Mouse (Mus musculus): Measurements from ENCODE around the gene Pglyrp2.

The Pglyrp2 gene

DNA sequence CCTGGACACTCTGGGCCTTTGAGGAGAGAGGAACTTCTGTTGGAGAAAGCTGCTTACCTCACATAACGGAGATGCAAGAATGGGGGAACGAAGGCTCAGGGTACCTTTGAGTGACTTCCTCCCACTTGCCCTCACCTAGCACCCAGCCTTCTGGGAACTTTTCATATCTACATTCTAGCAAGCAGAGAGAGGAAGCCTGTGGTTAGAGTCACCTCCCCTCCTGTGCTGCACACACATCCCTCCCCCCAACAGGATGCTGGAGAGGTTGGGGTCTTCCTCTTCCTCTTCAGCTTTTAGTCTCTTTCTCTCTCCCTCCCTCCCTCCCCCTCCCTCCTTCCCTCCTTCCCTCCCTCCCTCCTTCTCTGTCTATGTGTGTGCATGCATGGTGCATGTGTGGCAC, at the start of gene Pglyrp2:
TSS of gene Pglyrp2 (minus strand) at position 134 of the 400 bp plus-strand sequence.
- peak; percentile 73 for DNase-seq (ENCODE audit: low read depth)

DNA sequence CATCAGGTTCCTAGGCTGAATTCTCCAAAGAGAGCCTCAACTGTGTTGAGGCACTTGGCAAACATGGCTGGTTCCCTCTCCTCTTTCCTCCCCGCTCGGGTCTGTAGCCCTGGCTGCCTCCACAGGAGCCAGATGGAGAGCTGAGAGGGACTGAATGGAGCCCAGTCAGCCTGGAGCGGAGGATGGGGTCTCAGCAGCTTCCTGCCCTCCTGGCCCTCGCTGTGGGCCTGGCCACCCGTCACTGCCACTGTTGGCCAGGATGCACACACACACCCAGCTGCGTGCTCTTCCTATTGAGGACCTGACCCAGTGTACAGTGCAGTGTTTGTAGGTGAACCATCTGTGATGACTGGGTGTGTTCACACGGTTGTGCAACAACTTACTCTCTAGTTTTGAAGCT, 48.2 kb upstream of the Pglyrp2 start:
- DNase-seq (ENCODE audit: low read depth): no peak

DNA sequence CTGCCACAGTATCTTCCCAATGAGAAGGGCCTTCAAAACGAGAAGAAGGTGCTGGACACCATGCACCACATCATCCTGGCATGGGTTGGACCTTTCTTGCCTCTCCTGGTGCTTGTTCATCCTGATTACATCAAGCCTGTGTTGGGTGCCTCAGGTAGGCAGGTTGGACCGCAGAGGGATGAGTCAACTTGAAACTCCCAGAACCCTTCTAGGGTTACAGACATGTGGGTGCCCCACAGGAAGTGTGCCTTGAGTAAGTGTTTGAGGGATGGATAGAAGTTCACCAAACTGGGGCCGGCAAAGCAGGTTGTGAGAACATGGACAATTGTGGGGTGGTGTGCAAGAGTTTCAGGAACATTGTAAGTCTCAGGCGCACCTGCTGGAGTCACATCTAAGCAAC, 46.8 kb upstream of the Pglyrp2 start:
- no peak for DNase-seq (ENCODE audit: low read depth)

DNA sequence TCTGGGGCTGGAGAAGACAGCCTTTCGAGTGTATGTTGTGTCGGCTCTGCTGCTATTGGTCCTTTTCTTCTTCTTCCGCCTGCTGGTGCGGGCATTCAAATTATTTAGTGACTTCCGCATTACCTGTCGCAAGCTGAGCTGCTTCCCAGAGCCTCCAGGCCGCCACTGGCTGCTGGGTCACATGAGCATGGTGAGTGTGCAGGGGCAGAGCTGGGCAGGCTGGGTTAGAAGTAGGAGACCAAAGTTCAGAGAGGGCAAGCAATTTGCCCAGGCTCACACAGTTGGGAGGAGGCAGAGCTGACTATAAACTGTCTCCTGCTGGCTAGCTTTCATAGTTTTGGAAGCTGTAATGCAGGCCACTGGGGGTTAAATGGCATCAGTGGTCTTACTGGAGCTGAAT, 44.5 kb upstream of the Pglyrp2 start:
- no peak for DNase-seq (ENCODE audit: low read depth)

DNA sequence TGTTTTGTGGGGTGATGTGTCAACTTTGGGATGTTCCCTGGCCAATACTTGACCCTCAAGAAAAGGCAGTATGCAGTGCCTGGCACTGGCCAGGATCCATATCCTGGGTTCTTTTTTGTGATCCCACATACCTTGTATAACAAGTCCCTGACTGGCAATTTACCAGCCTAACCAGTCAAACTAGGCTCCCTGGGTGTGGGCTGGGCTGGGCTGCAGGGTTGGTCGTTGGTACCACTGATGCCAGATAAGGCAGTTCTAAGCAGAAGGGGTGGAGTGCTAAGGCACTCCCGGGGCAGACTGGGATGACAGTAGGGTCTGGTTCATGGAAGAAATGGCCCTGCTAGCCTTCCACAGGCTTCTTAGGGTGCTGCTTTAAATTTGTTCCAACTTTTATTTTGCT, 31.0 kb upstream of the Pglyrp2 start:
- no peak for DNase-seq (ENCODE audit: low read depth)

DNA sequence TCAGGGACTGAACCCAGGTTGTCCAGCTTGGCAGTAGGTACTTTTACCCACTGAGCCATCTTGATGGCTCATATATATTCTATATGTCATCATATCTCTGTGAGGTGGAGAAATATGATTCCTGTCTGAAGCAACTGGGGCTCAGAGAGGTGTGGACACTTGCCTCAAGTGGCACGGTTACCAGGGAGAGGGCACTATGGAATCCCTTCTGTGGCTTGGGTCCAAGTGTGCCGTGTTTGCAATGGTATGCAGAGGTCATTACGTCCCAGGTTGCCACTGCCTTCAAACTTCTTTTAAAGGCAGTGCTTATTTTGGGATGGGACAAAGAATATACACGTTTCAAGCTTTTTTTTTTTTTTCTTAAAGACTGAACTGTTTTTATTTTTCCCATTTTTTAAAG, 30.2 kb upstream of the Pglyrp2 start:
- no peak for DNase-seq (ENCODE audit: low read depth)

DNA sequence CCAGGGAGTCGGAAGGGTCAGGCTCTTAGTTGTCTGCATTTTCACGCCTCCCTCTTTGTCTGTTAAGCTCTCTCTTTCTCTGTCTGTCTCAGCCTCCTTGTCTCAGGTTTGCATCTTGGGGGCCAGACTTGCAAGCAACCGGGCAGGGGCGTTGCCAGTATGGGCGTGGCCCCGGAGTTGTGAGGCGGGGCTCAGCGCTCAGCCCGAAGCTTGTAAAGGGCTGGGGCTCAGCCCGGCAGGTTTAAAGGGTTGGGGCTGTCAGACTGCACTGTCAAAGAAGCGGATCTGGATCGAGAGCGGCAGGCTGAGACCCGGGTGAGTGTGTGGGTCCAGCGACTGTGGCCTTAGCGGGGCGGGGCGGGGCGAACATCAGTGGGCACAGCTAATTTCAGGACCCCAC, 28.5 kb upstream of the Pglyrp2 start, which contains the start of gene Cyp4f39:
TSS of gene Cyp4f39 (plus strand) at position 242 of the 400 bp plus-strand sequence.
- DNase-seq (ENCODE audit: low read depth): peak; percentile 29

DNA sequence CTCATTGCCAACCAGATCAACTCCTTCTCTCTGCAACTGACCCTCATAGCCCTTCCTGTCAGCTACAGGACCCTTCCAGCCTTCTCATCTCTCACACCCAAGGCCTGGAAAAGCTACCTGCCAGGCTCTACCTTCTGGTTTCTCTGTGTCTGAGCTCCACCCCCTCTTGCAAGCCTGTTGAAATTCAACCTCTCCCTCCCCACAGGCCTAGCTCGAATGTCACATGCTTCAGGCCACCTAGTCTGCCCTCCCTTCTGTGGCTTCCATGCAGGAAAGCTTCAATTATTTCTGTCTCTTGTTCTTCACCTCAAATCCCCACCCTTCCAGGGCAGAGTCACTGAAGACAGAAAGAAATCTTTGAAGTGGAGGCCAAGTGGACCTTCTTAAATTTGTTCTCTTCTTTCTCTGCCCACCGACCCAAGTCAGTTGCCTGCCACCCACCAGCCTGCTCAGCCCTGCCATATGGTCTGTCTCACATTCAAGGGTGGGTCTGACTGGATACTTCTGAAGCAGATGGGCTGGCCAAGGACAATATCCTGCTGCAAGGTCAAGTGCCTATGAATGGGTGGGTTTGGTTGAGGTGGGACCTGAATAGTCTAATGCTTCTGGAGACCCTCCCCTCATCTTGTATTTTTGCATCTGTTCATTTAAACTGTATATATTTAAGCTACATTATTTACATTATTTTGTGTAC, 27.0 kb upstream of the Pglyrp2 start:
- DNase-seq (ENCODE audit: low read depth): no peak

DNA sequence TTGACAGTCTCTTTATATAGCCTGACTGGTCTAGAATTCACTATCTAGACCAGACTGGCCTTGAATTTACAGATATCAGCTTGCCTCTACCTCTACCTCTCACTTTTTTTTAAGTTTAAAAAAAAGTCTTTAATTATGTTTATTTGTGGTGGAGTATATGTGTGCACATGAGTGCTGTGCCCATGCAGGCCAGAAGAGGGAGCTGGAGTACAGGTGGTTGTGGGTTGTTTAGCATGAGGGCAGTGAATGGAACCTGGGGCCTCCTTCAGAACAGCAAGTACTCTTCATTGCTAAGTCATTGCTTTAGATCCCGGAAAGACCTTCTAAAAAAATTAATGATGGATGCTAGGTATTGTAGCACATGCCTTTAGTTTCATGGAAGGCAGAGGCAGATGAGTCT, 25.1 kb upstream of the Pglyrp2 start:
- DNase-seq (ENCODE audit: low read depth): no peak

DNA sequence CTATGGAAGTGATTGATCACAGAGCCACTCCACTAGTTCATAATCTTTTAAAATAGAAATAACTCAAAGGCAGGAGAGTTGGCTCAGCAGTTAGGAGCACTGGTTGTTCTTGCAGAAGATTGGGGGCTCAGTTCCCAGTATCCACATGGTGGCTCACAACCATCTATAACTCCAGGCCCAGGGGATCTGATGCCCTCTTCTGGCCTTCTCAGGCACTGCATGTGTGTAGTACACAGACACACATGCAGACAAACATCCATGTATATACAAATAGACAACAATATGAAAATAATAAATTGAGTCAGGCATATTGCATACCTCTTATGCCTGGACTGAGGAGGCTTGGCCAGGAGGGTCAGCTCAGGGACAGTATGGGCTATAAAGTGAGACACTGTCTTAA, 23.2 kb upstream of the Pglyrp2 start:
- no peak for DNase-seq (ENCODE audit: low read depth)

DNA sequence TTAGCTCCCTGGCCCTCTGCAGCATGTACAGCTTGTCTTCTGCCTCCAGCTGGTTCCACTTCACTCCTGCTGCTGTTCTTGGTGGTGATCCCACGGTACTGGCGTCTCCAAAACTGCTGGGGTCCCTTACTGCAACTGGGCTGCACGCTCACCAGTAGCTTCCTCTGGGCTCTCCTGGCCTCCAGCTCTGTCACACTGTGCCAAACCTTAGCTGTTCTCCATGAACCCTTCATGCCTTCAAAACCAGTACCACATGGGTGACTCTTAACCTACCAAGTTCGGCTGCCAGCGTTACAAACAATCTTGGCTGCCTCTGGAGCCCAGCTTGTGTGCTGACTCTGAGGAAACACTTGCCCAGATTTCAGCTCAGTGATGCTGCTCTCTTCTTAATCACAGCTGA, 21.0 kb upstream of the Pglyrp2 start:
- DNase-seq (ENCODE audit: low read depth): no peak

DNA sequence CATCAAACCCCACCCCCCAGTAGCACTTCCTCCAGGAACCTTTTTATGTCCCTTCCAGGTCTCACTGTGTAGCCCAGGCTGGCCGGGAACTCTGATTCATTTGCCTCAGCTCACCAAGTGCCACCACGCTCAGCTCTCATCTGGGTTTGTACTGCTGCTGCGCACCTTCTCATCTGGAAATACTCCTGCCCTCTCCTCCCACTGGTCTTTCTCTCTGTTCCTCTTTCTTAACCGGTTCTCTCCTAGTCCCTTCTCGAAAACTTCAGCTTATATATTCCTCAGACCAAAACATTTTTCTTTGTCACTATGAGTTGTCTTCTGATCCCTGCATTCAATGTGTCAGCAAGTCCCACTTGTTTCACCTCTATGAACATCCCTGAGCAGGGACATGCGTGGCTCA, 19.3 kb upstream of the Pglyrp2 start:
- DNase-seq (ENCODE audit: low read depth): no peak

DNA sequence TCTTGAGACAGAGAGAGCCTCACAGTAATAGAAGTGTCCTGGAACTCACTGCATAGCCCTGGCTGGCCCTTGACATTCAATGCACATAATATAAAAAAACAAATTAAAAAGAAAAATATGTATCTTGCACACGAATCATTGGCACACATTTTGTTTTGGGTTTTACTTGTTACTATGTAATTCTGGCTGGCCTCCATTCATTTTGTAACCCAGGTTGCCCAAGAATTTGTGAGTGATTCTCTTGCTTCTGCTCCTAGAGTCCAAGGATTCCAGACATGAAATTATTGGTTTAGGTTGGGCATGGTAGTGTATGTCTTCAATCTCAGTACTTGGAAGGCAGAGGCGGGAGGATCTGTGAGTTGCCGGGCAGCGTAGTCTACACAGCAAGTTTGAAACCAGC, 13.1 kb upstream of the Pglyrp2 start:
- DNase-seq (ENCODE audit: low read depth): no peak

DNA sequence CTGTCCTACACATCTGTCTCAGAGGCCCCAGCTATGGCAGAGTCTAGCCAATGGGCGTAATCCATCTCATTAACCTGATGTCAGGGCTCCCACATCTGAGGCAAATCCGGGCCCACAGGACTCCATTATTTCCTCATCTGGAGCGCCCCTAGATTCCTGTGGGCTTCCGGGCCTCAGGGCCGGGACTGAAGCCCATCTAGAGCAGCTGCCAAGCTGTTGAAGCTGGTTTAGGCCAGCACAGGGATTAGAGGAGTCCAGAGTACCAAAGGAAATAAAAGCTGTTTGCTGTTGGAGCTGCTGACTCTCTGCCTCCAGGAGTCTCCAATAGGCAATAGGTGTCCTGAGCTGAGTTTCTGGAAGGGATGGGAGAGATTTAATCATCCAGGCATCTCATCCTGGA, 11.2 kb upstream of the Pglyrp2 start:
- no peak for DNase-seq (ENCODE audit: low read depth)

DNA sequence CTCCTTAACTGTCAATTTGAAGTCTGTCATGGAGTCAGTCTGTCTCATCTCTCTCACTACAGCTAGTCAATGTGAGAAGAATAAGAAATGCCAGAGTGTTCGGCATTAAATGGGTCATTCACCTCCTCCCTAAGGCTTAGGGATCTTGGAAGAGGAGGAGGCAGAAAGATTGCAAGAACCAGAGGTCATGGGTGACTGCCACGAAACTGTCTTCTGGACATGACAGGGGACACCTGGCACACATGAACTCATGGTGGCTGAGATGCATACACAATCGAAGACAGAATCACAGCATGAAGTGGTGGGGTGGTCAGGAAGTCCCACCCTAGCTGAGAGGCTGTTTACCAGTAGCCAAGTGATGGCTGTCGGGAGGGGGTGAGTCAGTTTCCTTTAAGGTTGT, 10.4 kb upstream of the Pglyrp2 start:
- DNase-seq (ENCODE audit: low read depth): no peak

DNA sequence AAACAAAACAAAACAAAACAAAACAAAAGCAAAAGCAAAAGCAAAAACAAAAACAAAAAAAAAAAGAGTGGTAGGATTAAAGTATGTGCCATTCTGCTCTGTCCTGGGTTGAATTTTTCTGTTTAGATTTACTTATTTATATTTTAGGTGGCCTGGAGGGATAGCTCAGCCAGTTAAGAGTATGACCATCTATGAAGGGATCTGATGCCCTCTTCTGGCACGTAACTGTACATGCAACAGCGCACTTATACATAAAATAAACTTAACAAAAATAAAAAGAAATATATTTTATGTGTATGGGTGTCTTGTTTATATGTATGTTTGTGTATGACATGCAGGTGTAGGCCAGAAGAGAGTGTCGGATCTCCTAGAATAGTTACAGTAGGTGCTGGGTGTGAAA, 8.0 kb upstream of the Pglyrp2 start:
- peak; percentile 81 for DNase-seq (ENCODE audit: low read depth)

DNA sequence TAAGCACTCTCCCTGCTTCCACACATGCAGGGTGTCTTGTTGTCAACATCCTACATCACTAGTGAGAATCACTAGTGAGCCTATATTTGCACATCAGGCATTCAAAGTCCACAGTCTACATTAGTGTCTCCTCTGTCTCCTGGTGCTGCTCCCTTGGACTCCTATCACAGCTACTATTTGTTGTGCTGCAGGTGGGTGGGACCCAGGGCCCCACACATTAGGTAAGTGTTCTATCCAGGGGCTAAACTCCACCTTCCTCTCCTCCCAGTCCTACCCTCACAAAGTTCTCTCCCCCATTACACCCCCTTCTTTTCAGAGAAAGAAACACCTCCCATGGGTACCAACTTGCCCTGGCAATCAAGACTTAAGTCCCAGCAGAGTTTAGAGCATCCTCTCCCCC, 2.6 kb upstream of the Pglyrp2 start:
- no peak for DNase-seq (ENCODE audit: low read depth)

DNA sequence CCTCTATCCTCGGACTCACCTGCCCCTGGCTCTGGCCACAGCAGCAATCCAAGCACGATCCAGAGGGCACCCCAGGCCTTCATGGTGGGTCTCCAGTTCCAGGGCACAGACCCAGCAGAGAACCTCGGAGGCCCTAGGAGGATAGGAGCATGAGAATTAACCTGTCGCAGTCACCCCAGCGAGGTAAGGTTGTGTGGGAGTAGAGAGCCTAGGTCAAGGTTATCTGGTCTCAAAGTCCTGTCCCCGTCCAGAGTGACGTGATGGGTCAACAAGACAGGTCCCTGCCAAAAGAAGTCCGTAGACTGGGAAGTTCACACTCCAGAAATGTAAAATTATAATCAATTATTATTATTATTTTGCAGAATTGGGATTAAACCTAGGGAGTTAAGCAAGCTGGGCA, 3.2 kb downstream of the Pglyrp2 start:
- no peak for DNase-seq (ENCODE audit: low read depth)

DNA sequence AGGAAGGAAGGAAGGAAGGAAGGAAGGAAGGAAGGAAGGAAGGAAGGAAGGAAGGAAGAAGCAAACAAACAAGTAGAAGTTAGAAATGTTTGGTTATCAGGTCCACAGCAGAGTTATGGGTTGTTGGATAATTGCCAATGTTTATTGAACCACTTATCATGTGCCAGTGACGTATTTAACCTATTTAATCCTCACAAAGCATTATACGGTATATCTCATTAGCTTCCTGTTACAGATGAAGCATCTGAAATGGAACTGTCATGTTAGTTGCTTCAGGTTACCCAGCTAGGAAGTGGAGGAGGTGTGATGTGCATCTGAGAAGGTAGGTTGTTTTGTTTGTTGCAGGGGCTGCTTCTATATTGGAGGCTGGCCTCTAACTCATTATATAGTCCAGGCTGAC, 4.0 kb downstream of the Pglyrp2 start:
- no peak for DNase-seq (ENCODE audit: low read depth)

DNA sequence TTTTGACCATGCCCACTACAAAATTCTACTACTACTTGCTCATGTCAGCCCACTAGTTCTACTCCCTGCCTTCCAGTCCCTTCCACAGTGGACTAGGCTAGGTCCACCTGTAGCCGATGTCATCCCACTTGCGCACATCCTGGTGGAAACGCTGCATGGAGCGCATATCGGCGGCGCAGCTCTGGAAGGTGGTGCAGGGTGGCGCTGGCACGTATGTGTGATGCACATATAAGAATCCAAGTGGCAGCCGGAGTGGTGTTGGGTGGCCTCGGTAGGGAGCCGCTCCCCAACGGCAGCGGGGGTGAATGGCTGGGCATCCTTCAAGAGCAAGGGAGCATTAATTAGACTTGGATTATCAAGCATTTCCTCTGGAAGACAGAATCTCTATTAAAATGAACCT, 7.2 kb downstream of the Pglyrp2 start:
- DNase-seq (ENCODE audit: low read depth): no peak

DNA sequence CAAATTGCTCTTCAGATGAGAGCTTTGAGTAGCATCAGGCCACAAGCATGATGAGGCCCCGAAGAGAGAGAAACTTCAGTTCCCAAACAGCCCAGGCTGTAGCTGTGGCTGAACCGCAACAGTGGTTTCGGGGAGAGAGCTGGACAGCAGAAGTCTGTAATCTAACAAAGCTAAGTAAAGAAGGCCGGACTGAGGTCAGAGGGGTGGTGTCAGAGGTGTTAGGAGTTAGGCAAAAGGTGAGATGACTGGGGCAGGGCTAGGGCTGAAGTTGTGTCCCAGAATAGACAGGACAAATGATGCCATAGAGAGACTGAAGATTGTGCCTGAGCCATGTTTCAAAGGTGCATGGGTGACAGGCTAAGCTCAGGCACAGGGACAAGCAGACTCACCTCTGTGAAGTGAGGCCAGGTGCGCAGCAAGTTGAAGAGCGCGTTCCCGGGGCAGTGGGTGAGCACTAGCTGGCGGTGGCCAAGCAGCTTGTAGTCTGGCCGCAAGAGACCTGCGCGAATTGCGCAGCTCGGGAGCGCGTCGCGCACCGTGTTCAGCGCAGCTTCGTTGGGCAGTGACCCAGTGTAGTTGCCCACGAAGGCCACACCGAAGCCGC, 8.4 kb downstream of the Pglyrp2 start:
- DNase-seq (ENCODE audit: low read depth): no peak

DNA sequence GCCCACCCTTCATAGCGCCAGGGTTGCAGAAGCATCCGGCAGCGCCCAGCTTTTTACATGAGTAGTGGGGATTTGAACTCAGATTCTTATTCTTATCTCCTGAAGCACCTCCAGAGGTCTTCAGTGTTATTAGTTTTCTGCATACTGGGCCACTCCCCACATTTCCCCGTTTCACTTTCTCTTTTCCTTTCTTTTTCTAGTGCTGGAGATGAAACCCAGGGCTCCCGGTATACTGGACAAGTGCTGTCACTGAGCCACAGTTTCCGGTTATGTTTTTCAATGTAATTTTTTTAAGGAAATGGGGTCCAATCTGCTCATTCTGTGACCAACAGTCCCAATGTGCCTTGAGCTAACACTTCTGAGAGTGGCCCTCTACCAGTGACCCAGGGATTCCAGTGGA, 12.1 kb downstream of the Pglyrp2 start:
- no peak for DNase-seq (ENCODE audit: low read depth)

DNA sequence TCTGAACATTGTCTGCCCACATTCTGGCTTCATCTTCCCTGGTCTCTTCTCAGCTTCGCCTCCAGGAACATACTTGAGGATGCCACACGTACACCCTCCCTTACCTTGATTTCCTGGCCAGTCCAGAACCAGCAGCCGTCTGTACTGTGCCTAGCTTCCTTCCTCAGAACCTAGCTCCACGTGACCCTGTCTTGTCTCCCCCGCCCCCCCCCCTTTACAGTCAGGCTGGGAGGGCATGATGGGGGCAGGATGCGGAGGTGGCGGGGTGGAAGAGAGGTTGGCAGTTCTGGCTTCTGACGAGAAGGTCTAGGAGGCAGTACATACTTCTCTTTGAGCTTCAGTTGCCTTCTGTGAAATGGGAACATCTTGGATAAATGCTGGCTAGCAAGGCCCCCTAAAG, 20.6 kb downstream of the Pglyrp2 start, which contains the start of gene Rasal3:
TSS of gene Rasal3 (minus strand) at position 167 of the 400 bp plus-strand sequence.
- DNase-seq (ENCODE audit: low read depth): peak; percentile 88

DNA sequence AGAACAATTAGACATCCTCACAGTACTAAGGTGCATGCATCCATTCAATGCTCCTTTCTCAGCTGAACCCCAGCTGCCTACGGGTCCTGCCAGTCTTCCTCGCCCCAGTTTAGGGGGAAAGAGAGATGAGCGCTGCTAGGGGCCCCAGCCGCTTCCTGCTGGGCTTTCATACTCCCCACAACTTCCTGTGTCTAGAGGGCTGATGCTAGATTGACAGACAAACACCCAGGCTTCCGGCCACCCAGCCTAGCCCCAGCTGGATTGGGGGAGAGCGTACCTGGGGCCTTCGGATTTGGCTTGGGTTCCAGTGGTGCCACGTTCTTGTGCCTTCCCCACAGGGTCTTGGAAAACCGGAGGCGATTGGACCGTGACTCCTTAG, 21.2 kb downstream of the Pglyrp2 start:
- DNase-seq (ENCODE audit: low read depth): peak; percentile 78
